Mouse (Mus musculus): ENCODE data around the gene Abhd15.
"Not testable (repeated sequence)": the region's sequence is repeated elsewhere in the genome, so short reads cannot be mapped to it uniquely, and the experiment has no call there.

The Abhd15 gene

DNA sequence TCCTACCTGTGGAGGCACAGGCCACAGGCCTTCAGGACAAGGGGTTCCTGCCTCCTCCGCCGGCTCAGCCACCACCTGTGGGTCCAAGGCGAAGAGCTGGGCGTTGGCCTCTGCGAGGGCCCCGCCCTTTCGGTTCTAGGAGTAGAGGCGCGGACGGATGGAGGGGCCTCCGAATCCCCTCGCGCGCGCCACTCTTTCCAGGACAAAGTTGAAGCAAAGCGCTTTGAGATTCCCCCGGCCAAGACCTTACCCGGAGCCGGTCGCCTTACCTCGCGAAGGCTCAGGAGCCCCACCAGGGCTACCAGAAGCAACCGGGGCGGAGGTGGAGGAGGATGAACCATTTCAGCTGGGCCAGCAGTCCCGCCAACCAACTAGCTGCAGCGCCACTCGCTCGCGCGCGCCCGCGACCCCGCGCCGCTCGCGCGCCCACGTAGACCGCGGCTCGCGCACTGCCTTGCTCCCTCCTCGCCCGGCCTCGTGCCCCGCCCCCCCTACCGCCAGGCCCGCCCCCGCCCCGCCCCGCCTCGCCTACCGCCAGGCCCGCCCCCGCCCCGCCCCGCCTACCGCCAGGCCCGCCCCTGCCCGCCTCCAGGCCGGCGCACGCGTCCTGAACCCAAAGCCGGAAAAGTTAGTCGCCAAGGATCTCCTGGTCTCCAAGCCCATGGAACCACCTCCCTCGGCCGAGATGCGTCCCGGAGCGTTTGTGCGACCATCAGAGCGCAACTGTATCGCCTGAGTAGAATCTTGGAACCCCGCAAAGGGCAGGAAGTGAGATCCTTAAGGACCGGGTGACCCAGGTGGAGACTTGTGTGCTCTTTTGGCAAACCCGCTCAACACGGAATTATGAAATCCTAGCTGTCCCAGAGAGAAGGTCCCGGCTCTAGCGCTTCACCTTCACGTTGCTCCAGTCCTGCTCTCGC is 1.8 kb upstream of the Abhd15 start:
- DNase-seq, result peak; percentile 86 to 87

- DNase-seq, result no peak
Measured at GRCm38 (mm10) chr11:77513811-77514170, 1.1 kb upstream of the Abhd15 start.

DNA sequence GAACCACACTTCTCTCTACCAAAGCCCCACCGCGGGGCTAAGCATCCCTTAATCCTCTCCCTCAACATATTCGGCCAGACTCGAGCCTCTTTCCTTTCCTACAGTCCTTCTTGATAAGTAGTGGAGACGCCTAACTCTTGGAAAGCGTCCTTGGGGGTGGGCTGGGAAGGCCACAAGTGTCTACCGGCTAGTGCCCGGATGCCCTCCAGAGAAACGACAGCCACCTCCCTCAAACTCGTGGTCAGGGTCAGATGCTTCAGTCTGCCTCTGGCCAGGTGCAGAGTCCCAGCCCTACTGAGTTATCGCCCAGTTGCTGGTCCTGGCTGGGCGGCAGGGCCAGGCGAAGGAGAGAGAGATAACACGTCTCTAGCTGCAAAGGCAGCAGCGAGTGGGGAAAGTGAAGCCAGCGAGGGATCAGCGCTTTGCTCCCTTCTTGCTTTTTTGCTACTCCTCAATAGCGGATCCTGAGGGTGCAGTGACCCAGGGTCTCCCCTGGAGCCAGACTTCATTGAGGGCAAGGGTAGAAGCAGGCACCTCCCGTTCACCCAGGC is 565 bp upstream of the Abhd15 start:
- DNase-seq, result no peak

GRCm38 (mm10) chr11:77515637-77516552 is 974 bp downstream of the Abhd15 start, which contains the start of gene Trp53i13:
TSS of gene Trp53i13 (minus strand) at chr11:77515980.
- DNase-seq, result no peak

- DNase-seq, result no peak
Measured at GRCm38 (mm10) chr11:77516553-77517425, 1.9 kb downstream of the Abhd15 start.

- no peak for DNase-seq
Measured at GRCm38 (mm10) chr11:77518051-77518798, 3.3 kb downstream of the Abhd15 start.

DNA sequence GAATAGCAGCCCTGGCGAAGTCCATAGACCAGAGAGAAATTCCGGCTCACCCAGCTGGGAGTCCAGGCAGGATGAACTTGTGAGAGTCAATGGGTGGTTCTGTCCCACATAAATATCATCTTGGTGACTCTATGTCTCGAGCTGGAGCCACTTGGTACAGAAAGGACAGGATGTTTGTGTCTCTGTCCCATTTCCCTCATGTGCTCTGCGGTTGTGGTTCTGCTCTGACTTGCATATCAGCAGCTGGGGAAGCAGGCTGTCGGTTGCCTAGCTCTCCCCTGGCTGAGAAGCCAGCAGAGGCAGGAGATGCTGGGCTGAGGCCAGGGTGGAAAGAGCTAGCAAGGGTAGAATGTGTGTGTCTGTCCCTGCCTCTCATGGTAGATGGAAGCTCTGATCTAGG is 4.1 kb downstream of the Abhd15 start, which contains the start of gene Gm10392:
TSS of gene Gm10392 (minus strand) at position 156 of the 400 bp plus-strand sequence.
- peak; percentile 65 to 73 for DNase-seq

- peak; percentile 59 to 60 for DNase-seq
Measured at GRCm38 (mm10) chr11:77520601-77521529, 5.9 kb downstream of the Abhd15 start.

GRCm38 (mm10) chr11:77525804-77526486 is 11.0 kb downstream of the Abhd15 start:
- DNase-seq, result no peak

- not testable (repeated sequence) for DNase-seq
Measured at GRCm38 (mm10) chr11:77528420-77528819, 13.5 kb downstream of the Abhd15 start.

DNA sequence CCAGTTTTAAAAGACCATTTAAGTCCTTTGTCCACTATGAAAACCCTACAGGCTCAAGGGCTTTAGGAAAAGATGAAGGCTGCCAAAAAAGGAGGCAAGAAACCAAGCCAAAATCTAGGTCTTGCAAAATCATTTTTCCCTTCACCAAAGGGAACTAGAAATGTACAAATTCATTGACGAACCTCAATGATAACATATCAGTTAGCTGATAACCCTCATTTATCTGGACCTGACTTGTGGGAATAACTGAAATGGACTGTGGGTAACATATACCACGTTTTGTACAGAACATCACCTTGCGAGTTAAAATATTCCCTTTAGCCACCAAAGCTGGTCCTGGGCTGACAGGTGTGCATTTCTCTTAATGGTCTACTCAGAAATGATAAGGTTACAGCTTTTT is 14.7 kb downstream of the Abhd15 start:
- DNase-seq, result no peak

- DNase-seq, result no peak
Measured at GRCm38 (mm10) chr11:77530862-77531261, 15.9 kb downstream of the Abhd15 start.

GRCm38 (mm10) chr11:77532202-77532846 is 17.4 kb downstream of the Abhd15 start:
- DNase-seq, result no peak

DNA sequence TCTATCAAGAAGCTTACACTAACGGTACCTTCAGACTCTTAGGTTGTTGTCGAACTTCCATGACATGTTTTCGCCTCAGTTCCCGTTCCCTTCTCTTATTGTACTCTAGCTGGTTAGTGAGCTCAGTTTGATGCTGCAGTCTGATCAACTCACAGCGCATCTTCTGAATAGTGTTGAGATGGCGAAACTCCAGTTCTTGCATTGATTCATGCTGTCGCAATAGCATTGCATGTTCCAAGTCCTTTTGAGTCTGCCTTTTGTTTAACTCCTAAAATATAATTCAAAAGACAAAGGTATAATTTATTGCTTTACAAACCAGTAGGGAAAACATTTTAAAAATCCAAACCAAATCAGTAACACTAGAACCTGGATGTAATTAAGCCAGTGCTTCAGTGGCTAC is 30.3 kb downstream of the Abhd15 start:
- no peak for DNase-seq

DNA sequence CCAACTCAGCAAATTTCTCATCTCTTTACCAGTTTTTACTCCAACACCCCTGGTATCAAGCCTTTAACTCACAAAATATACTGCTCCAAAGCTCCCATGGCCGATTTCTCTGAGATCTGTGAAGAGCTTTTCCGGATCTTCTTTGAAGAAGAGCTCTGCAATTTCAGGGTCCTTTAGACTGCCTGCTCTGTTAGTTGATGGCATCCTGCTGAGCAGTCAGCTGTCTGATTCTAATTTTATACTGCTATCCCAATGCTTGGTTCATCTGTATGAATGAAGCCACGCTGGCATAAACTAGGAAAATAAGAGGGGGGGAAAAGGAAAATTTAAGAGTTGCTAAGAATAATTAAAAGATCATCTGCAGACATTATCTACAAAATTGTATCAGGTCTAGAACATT is 70.3 kb downstream of the Abhd15 start:
- DNase-seq, result no peak

Measured in lung, adult 18-20 months (tissue).